Mouse (Mus musculus) liver, embryonic 16.5 days (tissue): Measurements from ENCODE around the gene M6pr. TPM values are rescaled to one million over a fixed set of nuclear protein-coding genes. Genes with fewer than 3 reads are reported as not detected.

Experiments used
- ATAC-seq: fragments of 200-750 bp; cut with Nextera tagmentation; 2 replicates; pipeline ENCODE4 v1.8.0; 2017; ENCODE audit warnings: low read depth, mild to moderate bottlenecking, moderate number of reproducible peaks, moderate library complexity
- H3K27ac ChIP-seq: fragments of 300-500 bp; sonication (generic); 2 replicates; pipeline ENCODE4 v1.5.1; 2014; ENCODE audit warnings: mild to moderate bottlenecking, low read length
- H3K27me3 ChIP-seq: fragments of 300-500 bp; sonication (generic); 2 replicates; pipeline ENCODE4 v1.6.1; 2014; ENCODE audit warnings: low read depth, low read length, mixed read lengths; ENCODE audit not compliant: control insufficient read depth, insufficient read depth
- H3K36me3 ChIP-seq: fragments of 300-500 bp; sonication (generic); 2 replicates; pipeline ENCODE4 v1.6.1; 2014; ENCODE audit warnings: mild to moderate bottlenecking; ENCODE audit not compliant: control insufficient read depth, insufficient read depth
- H3K4me1 ChIP-seq: fragments of 300-500 bp; sonication (generic); 2 replicates; pipeline ENCODE4 v1.6.1; 2014; ENCODE audit warnings: low read depth, low read length, mixed read lengths; ENCODE audit not compliant: control insufficient read depth
- H3K4me2 ChIP-seq: fragments of 300-500 bp; sonication (generic); 2 replicates; pipeline ENCODE4 v1.6.1; 2014; ENCODE audit warnings: low read depth, low read length, mixed read lengths
- H3K4me3 ChIP-seq: fragments of 300-500 bp; sonication (generic); 2 replicates; pipeline ENCODE4 v1.5.1; 2014; ENCODE audit warnings: low read depth, mild to moderate bottlenecking, low read length
- H3K9ac ChIP-seq: fragments of 300-500 bp; sonication (generic); 2 replicates; pipeline ENCODE4 v1.6.1; 2014; ENCODE audit warnings: low read depth, low read length
- H3K9me3 ChIP-seq: fragments of 300-500 bp; sonication (generic); replicated peaks from 2 replicates; pipeline ENCODE4 v1.6.1; 2016; ENCODE audit warnings: low read length; ENCODE audit not compliant: control insufficient read depth
- WGBS: fragments of 180-500 bp; shearing (Covaris S2); extraction: QIAGEN DNeasy Blood & Tissue Kit; methylation state at CpG from one replicate; pipeline ENCODE4 v1.1.7; 2014; ENCODE audit not compliant: insufficient replicate concordance; 5-methylcytosine and 5-hydroxymethylcytosine counted together
- polyA plus RNA-seq: library from polyadenylated mRNA; unstranded; fragments of >200 nt; fragmentation: Nextera tagmentation; extraction: Ambion mirVana; gene quantifications from 2 replicates; pipeline ENCODE4 v1.2.1, GENCODE M21; 2015

The M6pr gene
- polyA plus RNA-seq, 1 experiment from 2014 or later = 83.5 TPM

DNA sequence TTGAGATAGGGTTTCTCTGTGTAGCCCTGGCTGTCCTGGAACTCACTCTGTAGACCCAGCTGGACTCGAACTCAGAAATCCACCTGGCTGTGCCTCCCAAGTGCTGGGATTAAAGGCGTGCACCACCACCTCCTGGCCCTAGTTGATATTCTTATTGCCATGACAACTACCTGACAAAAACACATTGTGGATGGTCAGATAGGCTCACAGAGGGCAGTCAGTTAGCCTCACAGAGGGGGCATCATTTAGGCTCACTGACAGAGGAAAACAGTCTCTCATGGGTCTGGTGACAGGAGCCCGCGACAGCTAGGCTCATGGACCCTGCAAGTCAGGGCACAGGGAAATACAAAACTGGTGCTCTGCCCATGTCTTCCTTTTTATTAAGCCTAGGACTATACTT, 24.2 kb upstream of the M6pr start:
- no peaks in the 10 kb centered on the region for H3K27me3 ChIP-seq
- H3K4me3 ChIP-seq = no peak overlapping the region
- H3K9ac ChIP-seq = no peak overlapping the region
- no peaks in the 10 kb centered on the region for H3K36me3 ChIP-seq
- H3K9me3 ChIP-seq = no peaks in the 10 kb centered on the region
- no peak overlapping the region for H3K4me2 ChIP-seq
- 45% methylated on average over 4 of the region's 4 CpGs for WGBS
- no peak overlapping the region for H3K27ac ChIP-seq
- no peaks in the 10 kb centered on the region for H3K4me1 ChIP-seq
- ATAC-seq = no peak

DNA sequence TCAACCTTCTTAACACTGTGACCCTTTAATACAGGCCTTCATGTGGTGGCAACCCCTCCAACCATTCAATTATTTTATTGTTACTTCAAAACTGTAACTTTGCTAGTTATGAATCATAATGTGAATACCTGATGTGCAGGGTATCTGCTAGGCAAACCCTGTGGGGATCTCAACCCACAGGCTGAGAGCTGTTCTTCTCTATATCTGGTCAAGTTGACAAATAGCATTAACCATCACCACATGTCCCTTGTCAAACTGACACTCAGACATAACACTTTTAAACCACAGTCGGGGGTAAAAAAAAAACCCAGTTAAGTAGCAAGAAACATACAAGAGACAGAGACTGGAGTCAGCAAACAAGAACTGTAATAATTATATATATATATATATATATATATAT, 23.7 kb upstream of the M6pr start:
- H3K27me3 ChIP-seq = no peaks in the 10 kb centered on the region
- 54% methylated on average over 1 of the region's 1 CpGs for WGBS
- no peak overlapping the region for H3K9ac ChIP-seq
- no peaks in the 10 kb centered on the region for H3K9me3 ChIP-seq
- no peaks in the 10 kb centered on the region for H3K4me1 ChIP-seq
- H3K36me3 ChIP-seq = no peaks in the 10 kb centered on the region
- no peak for ATAC-seq
- no peak overlapping the region for H3K27ac ChIP-seq
- no peak overlapping the region for H3K4me3 ChIP-seq
- no peak overlapping the region for H3K4me2 ChIP-seq

DNA sequence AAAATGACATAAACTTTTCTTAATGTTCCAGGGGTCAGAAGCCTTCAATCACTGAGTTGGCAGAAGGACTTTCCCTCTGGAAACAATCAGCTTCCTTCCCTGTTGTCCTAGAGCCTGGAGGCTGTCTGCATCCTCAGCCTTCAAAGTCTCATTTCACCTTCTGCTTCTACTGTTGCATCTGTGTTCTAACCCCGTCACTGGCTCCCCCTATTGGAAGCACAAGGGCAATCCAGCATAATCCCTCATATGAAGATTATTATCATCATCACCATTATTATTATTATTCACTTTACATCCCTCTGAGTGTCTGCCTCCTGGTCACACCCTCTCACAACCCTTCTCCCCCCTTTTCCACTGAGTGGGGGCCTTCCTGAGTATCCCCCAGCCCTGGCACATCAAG, 20.3 kb upstream of the M6pr start:
- H3K9ac ChIP-seq = no peak overlapping the region
- H3K27me3 ChIP-seq = no peaks in the 10 kb centered on the region
- ATAC-seq = no peak
- 28% methylated on average over 1 of the region's 1 CpGs for WGBS
- no peaks in the 10 kb centered on the region for H3K4me1 ChIP-seq
- no peak overlapping the region for H3K4me3 ChIP-seq
- H3K9me3 ChIP-seq = no peaks in the 10 kb centered on the region
- no peaks in the 10 kb centered on the region for H3K36me3 ChIP-seq
- H3K27ac ChIP-seq = no peak overlapping the region
- no peak overlapping the region for H3K4me2 ChIP-seq

- Histone ChIP-seq H3K4me3 (no peak overlapping the region), H3K4me2 (no peak overlapping the region), H3K4me1 (no peaks in the 10 kb centered on the region), H3K36me3 (no peaks in the 10 kb centered on the region), H3K9me3 (no peaks in the 10 kb centered on the region), H3K27ac (no peak overlapping the region), H3K9ac (no peak overlapping the region), H3K27me3 (no peaks in the 10 kb centered on the region)
- WGBS = 44% methylated on average over 1 of the region's 1 CpGs
- ATAC-seq = no peak
Measured at GRCm38 (mm10) chr6:122289313-122289712, 19.2 kb upstream of the M6pr start.

- H3K4me2 ChIP-seq = no peak overlapping the region
- H3K4me3 ChIP-seq = no peak overlapping the region
- ATAC-seq = no peak
- 23% methylated on average over 3 of the region's 3 CpGs for WGBS
- H3K27me3 ChIP-seq = no peaks in the 10 kb centered on the region
- no peak overlapping the region for H3K27ac ChIP-seq
- no peaks in the 10 kb centered on the region for H3K4me1 ChIP-seq
- H3K9me3 ChIP-seq = no peaks in the 10 kb centered on the region
- H3K36me3 ChIP-seq = no peaks in the 10 kb centered on the region
- no peak overlapping the region for H3K9ac ChIP-seq
Measured at GRCm38 (mm10) chr6:122290253-122290652, 18.3 kb upstream of the M6pr start.

GRCm38 (mm10) chr6:122291264-122291663, 17.3 kb upstream of the M6pr start:
- Histone ChIP-seq H3K4me1 (no peaks in the 10 kb centered on the region), H3K9me3 (no peaks in the 10 kb centered on the region), H3K4me2 (no peak overlapping the region), H3K27me3 (no peaks in the 10 kb centered on the region), H3K9ac (no peak overlapping the region), H3K27ac (no peak overlapping the region), H3K36me3 (no peaks in the 10 kb centered on the region), H3K4me3 (no peak overlapping the region)
- ATAC-seq = no peak
- 63% methylated on average over 2 of the region's 2 CpGs for whole genome bisulfite sequencing

GRCm38 (mm10) chr6:122291735-122292134, 16.8 kb upstream of the M6pr start:
- WGBS = 42% methylated on average over 3 of the region's 3 CpGs
- Histone ChIP-seq H3K9me3 (no peaks in the 10 kb centered on the region), H3K4me2 (no peak overlapping the region), H3K27ac (no peak overlapping the region), H3K4me3 (no peak overlapping the region), H3K4me1 (no peaks in the 10 kb centered on the region), H3K36me3 (no peaks in the 10 kb centered on the region), H3K27me3 (no peaks in the 10 kb centered on the region), H3K9ac (no peak overlapping the region)
- no peak for ATAC-seq

DNA sequence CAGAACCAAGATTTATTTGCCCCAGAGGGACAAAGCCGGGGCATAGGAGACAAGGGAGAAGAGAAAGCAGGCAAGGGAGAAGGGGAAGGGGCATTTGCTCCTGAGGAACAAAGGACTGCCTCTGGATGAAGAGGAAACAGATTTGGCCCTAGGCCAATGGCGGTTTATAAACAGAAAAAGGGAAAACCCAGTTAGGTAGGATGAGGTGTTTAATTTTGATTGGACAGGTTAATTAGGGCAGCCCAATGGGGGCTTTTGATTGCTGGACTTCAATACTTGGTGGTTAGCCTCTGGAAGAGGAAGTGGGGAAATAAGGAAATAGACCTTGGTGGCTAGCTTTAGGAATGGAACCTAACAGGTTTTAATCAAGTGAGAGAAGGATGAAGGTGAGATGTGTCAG, 16.3 kb upstream of the M6pr start:
- Histone ChIP-seq H3K27me3 (no peaks in the 10 kb centered on the region), H3K9ac (no peak overlapping the region), H3K4me2 (no peak overlapping the region), H3K27ac (no peak overlapping the region), H3K36me3 (no peaks in the 10 kb centered on the region), H3K9me3 (no peaks in the 10 kb centered on the region), H3K4me1 (no peaks in the 10 kb centered on the region), H3K4me3 (no peak overlapping the region)
- WGBS = 37% methylated on average over 2 of the region's 2 CpGs
- no peak for ATAC-seq

DNA sequence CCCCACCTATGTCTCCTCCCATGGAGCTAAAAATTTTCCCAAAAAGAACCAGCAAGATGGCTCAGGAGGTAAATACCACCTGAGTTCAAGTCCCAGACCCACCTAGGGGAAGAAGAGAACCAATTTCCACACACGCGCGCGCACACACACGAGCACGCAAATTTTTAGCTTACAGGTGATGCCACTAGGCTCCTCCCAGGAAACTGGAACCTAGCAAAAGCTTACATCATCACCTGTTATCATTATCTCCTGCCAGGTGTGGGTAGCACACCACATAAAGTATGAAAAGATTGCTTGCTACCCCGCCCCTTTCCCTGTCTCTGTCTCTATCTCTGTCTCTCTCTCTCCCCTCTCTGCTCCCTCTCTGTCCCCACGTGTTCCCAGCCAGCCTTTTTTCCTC, 15.4 kb upstream of the M6pr start:
- Histone ChIP-seq H3K4me2 (no peak overlapping the region), H3K9me3 (no peaks in the 10 kb centered on the region), H3K4me1 (no peaks in the 10 kb centered on the region), H3K36me3 (no peaks in the 10 kb centered on the region), H3K27ac (no peak overlapping the region), H3K9ac (no peak overlapping the region), H3K4me3 (no peak overlapping the region), H3K27me3 (no peaks in the 10 kb centered on the region)
- 80% methylated on average over 8 of the region's 8 CpGs for WGBS
- no peak; the same call in 1 of the 2 replicates for ATAC-seq

- ATAC-seq = no peak
- H3K27me3 ChIP-seq = no peaks in the 10 kb centered on the region
Measured at GRCm38 (mm10) chr6:122293796-122294195, 14.7 kb upstream of the M6pr start.

More at GRCm38 (mm10) chr6:122293796-122294195, 14.7 kb upstream of the M6pr start:
- Histone ChIP-seq H3K4me3 (no peak overlapping the region), H3K9ac (no peak overlapping the region), H3K4me2 (no peak overlapping the region), H3K27ac (no peak overlapping the region), H3K9me3 (no peaks in the 10 kb centered on the region), H3K4me1 (no peaks in the 10 kb centered on the region), H3K36me3 (no peaks in the 10 kb centered on the region)
- 52% methylated on average over 9 of the region's 9 CpGs for WGBS
